ENCODE assay signal across 11 mouse cellular contexts in genomic region chr11:79877184-79877745, GRCm38 (mm10).
A peak's percentile ranks its signal among the peaks of the same experiment; 100 is the strongest.
DNase-seq lines count a peak whose midpoint lies in the region; ATAC-seq and TF ChIP-seq lines count a peak whose summit lies in the region.
"Had no signal": no experiment of that assay in that cellular context is flagged by ENCODE, and none has a peak within 500 bp of the region (broad histone marks: within the 10 kb centered on the region; RNA-seq: fewer than 3 reads in every experiment).

No protein-coding gene starts in this region.

- H3K9me3 ChIP-seq in intestine, embryonic 14.5 days (ENCODE audit: control insufficient read depth, low read length), result no peaks in the 10 kb centered on the region
- no peaks in the 10 kb centered on the region for H3K9me3 ChIP-seq in intestine, postnatal 0 days (ENCODE audit: control insufficient read depth)
- no peaks in the 10 kb centered on the region for H3K9me3 ChIP-seq in lung, postnatal 0 days (ENCODE audit: low read length)
- H3K9me3 ChIP-seq: heart, embryonic 15.5 days; midbrain, embryonic 13.5 days had no signal

- no peak overlapping the region for H3K4me3 ChIP-seq in intestine, embryonic 14.5 days (ENCODE audit: low read depth, low read length)
- no peak overlapping the region for H3K4me3 ChIP-seq in intestine, postnatal 0 days (ENCODE audit: low read depth, low read length)
- H3K4me3 ChIP-seq in lung, postnatal 0 days (ENCODE audit: low read depth, low read length), result no peak overlapping the region
- H3K4me3 ChIP-seq: erythroblast, embryonic 14.5 days; heart, embryonic 15.5 days; midbrain, embryonic 13.5 days had no signal

- H3K27ac ChIP-seq in intestine, embryonic 14.5 days (ENCODE audit: low read depth), result peak overlapping the region; percentile 79
- H3K27ac ChIP-seq in intestine, postnatal 0 days (ENCODE audit: low read depth, low read length), result no peak overlapping the region
- H3K27ac ChIP-seq in lung, postnatal 0 days (ENCODE audit: low read length), result peak overlapping the region; percentile 64
- H3K27ac ChIP-seq: heart, embryonic 15.5 days; midbrain, embryonic 13.5 days had no signal

- DNase-seq in intestine, embryonic 14.5 days (ENCODE audit: low spot score), result peak; percentile 64
- DNase-seq in adrenal gland, postnatal 14 days, result peak; percentile 49
- DNase-seq in fibroblast of lung, adult 2 months (ENCODE audit: low read depth), result peak; percentile 48
- DNase-seq in lung, postnatal 0 days (ENCODE audit: low spot score), result peak; percentile 87
- DNase-seq in cerebellum, adult 11 months, result no peak
- DNase-seq in thymus, postnatal 4 days, result no peak

- no peak for ATAC-seq in intestine, embryonic 14.5 days (replicated peaks; ENCODE audit: low FRiP score, low TSS enrichment, low read depth)
- no peak for ATAC-seq in intestine, postnatal 0 days
- ATAC-seq in lung, postnatal 0 days, result peak; percentile 80
- ATAC-seq in cerebellum, adult (ENCODE audit: insufficient number of reproducible peaks, low FRiP score, low TSS enrichment), result no peak
- ATAC-seq: midbrain, embryonic 13.5 days had no signal

- H3K27me3 ChIP-seq in intestine, embryonic 14.5 days (replicated peaks; ENCODE audit: control insufficient read depth, insufficient read depth, low read length), result no peaks in the 10 kb centered on the region
- no peaks in the 10 kb centered on the region for H3K27me3 ChIP-seq in intestine, postnatal 0 days (replicated peaks; ENCODE audit: control insufficient read depth, insufficient read depth, low read length)
- H3K27me3 ChIP-seq in lung, postnatal 0 days (replicated peaks; ENCODE audit: insufficient read depth, low read length), result no peaks in the 10 kb centered on the region
- H3K27me3 ChIP-seq: heart, embryonic 15.5 days; midbrain, embryonic 13.5 days had no signal

- H3K4me1 ChIP-seq in intestine, embryonic 14.5 days (replicated peaks; ENCODE audit: control insufficient read depth, insufficient read depth, low read length), result peaks cover 5% of the 10 kb centered on the region; the same call in 1 of the 2 replicates
- no peaks in the 10 kb centered on the region for H3K4me1 ChIP-seq in intestine, postnatal 0 days (replicated peaks; ENCODE audit: control insufficient read depth, insufficient read depth, low read length)
- peaks cover 8% of the 10 kb centered on the region; the same call in 1 of the 2 replicates for H3K4me1 ChIP-seq in lung, postnatal 0 days (ENCODE audit: insufficient read depth, low read depth, low read length)
- H3K4me1 ChIP-seq: midbrain, embryonic 13.5 days had no signal

- 0 out of 2 replicates have a peak overlapping the region, but pooled peaks have one; percentile 15 for H3K4me2 ChIP-seq in intestine, embryonic 14.5 days (ENCODE audit: low read length)
- no peak overlapping the region for H3K4me2 ChIP-seq in intestine, postnatal 0 days (replicated peaks; ENCODE audit: low read depth)
- no peak overlapping the region for H3K4me2 ChIP-seq in lung, postnatal 0 days (replicated peaks; ENCODE audit: low read depth, low read length)
- H3K4me2 ChIP-seq: heart, embryonic 15.5 days; midbrain, embryonic 13.5 days had no signal

- WGBS in intestine, embryonic 14.5 days, result 14% methylated on average over 3 of the region's 3 CpGs
- WGBS in intestine, postnatal 0 days, result 40% methylated on average over 3 of the region's 3 CpGs
- 3% methylated on average over 2 of the region's 3 CpGs for WGBS in lung, postnatal 0 days

- no peak for TF ChIP-seq EP300 in lung, postnatal 0 days (IDR thresholded peaks at IDR 0.05)

- no peak overlapping the region for H3K9ac ChIP-seq in intestine, embryonic 14.5 days (ENCODE audit: low read length)
- H3K9ac ChIP-seq in intestine, postnatal 0 days (ENCODE audit: low read depth, low read length), result no peak overlapping the region
- H3K9ac ChIP-seq in lung, postnatal 0 days (replicated peaks; ENCODE audit: low read depth), result no peak overlapping the region
- H3K9ac ChIP-seq: heart, embryonic 15.5 days; midbrain, embryonic 13.5 days had no signal

- TF ChIP-seq CTCF in intestine, postnatal 0 days (IDR thresholded peaks at IDR 0.05; ENCODE audit: low read depth), result no peak
- TF ChIP-seq CTCF in lung, postnatal 0 days (IDR thresholded peaks at IDR 0.05), result no peak

- H3K36me3 ChIP-seq in intestine, embryonic 14.5 days (ENCODE audit: control insufficient read depth, insufficient read depth, low read length), result no peaks in the 10 kb centered on the region
- no peaks in the 10 kb centered on the region for H3K36me3 ChIP-seq in intestine, postnatal 0 days (ENCODE audit: control insufficient read depth, insufficient read depth)
- H3K36me3 ChIP-seq in lung, postnatal 0 days (ENCODE audit: insufficient read depth, low read length), result no peaks in the 10 kb centered on the region
- H3K36me3 ChIP-seq: heart, embryonic 15.5 days; midbrain, embryonic 13.5 days had no signal

Comparison
In these comparisons a context has a peak if more than half of its experiments do, and no peak if none do; other contexts are left out.
1. DNase-seq: peak in intestine, embryonic 14.5 days (single experiment), adrenal gland, postnatal 14 days (single experiment), fibroblast of lung, adult 2 months (single experiment) and lung, postnatal 0 days (single experiment); none in cerebellum, adult 11 months (single experiment) and thymus, postnatal 4 days (single experiment).